Mouse (Mus musculus): ENCODE data around the gene Rabgap1l. TPM values are rescaled to one million over a fixed set of nuclear protein-coding genes. Genes with fewer than 3 reads are reported as not detected.

Rabgap1l gene
- total and polyA plus RNA-seq, 3 experiments, result 19.0 to 68.4 (median 67.6) TPM

DNA sequence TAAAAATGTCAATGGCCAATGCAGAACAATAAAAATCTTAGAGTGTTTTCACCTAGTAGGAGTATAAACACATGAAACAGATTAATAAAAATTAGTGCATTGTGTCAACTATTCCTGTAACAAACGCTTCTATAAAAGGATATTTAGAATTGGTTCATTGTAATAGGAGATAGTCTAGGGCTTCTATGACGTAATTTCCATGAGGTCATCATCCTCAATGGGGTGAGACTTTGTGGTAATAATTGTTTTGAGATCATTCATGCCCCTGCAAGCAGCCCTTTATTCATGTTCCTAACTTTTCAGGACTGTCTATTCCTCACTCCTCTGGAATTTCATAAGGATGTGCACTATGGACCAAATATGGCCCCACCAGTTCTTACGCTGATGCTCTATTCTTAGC lies 495.3 kb downstream of the Rabgap1l start:
- no peak overlapping the region for H3K9ac ChIP-seq (ENCODE audit: low read depth, low read length)
- peaks cover 2% of the 10 kb centered on the region; the same call in 1 of the 2 replicates for H3K36me3 ChIP-seq (ENCODE audit: control insufficient read depth, insufficient read depth, low read length)
- H3K27ac ChIP-seq, result no peak overlapping the region
- 77% methylated on average over 3 of the region's 3 CpGs for WGBS
- no peak overlapping the region for H3K4me3 ChIP-seq
- intact Hi-C loops (cut with DNase I), result no loop called here
- DNase-seq, result no peak
- H3K79me2 ChIP-seq (replicated peaks; ENCODE audit: control insufficient read depth, insufficient read depth, low read length), result no peaks in the 10 kb centered on the region
- TF ChIP-seq POLR2A (IDR thresholded peaks at IDR 0.05; ENCODE audit: insufficient read depth, low read depth, low read length) (no peak), CTCF (IDR thresholded peaks at IDR 0.05) (no peak), EP300 (IDR thresholded peaks at IDR 0.05; ENCODE audit: insufficient read depth, low read depth, low read length) (no peak)
- H3K27me3 ChIP-seq (ENCODE audit: control insufficient read depth, insufficient read depth, low read length), result no peaks in the 10 kb centered on the region
- no peaks in the 10 kb centered on the region for H3K4me1 ChIP-seq (ENCODE audit: control insufficient read depth, insufficient read depth, low read length)

DNA sequence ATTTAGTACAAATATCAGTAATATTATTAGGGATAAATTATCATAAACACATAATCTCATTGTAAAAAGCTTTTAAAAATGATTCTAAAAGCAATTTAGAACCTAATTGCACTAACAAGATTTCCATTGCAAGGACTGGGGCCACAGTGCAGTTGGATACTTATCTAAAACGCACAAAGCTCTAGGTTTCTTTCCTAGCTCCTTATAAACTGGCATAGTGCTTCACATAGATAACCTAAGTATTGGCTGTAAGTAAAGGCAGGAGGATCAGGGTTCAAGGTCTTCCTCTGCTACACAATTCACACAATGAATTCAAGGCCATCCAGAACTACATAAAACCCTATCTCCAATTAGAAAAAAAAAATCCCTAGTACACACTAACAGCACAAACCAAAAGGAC lies 497.7 kb downstream of the Rabgap1l start:
- 85% methylated on average over 1 of the region's 1 CpGs for WGBS
- intact Hi-C loops (cut with DNase I), result no loop called here
- Histone ChIP-seq H3K4me1 (ENCODE audit: control insufficient read depth, insufficient read depth, low read length) (no peaks in the 10 kb centered on the region), H3K4me3 (no peak overlapping the region), H3K27ac (no peak overlapping the region), H3K27me3 (ENCODE audit: control insufficient read depth, insufficient read depth, low read length) (no peaks in the 10 kb centered on the region), H3K9ac (ENCODE audit: low read depth, low read length) (no peak overlapping the region), H3K36me3 (ENCODE audit: control insufficient read depth, insufficient read depth, low read length) (no peaks in the 10 kb centered on the region), H3K79me2 (replicated peaks; ENCODE audit: control insufficient read depth, insufficient read depth, low read length) (no peaks in the 10 kb centered on the region)
- TF ChIP-seq EP300 (IDR thresholded peaks at IDR 0.05; ENCODE audit: insufficient read depth, low read depth, low read length), result no peak
- TF ChIP-seq CTCF (IDR thresholded peaks at IDR 0.05), result no peak
- no peak for TF ChIP-seq POLR2A (IDR thresholded peaks at IDR 0.05; ENCODE audit: insufficient read depth, low read depth, low read length)
- DNase-seq, result no peak

DNA sequence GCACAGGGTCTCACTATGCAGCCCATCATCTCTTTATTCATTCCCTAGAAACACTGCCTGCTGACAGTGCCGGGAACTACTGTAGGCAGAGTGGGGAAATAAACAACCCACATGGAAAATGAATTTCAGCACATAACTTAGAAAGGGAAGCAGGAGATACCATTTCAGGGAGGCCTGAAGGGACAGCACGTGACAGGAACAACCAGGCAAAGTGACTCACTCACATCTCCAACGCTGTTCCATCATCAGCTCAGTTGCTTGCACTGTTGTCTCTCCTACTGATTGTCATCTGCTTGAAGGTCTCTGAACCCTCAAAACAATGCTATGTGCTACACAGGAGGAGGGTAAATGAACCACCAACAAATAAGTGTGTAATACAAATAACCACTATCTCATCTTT lies 499.5 kb downstream of the Rabgap1l start:
- no peaks in the 10 kb centered on the region for H3K27me3 ChIP-seq (ENCODE audit: control insufficient read depth, insufficient read depth, low read length)
- TF ChIP-seq CTCF (IDR thresholded peaks at IDR 0.05), result no peak
- TF ChIP-seq POLR2A (IDR thresholded peaks at IDR 0.05; ENCODE audit: insufficient read depth, low read depth, low read length), result no peak
- no peak for TF ChIP-seq EP300 (IDR thresholded peaks at IDR 0.05; ENCODE audit: insufficient read depth, low read depth, low read length)
- 51% methylated on average over 3 of the region's 3 CpGs for WGBS
- no peaks in the 10 kb centered on the region for H3K4me1 ChIP-seq (ENCODE audit: control insufficient read depth, insufficient read depth, low read length)
- no peak overlapping the region for H3K27ac ChIP-seq
- H3K9ac ChIP-seq (ENCODE audit: low read depth, low read length), result no peak overlapping the region
- H3K36me3 ChIP-seq (ENCODE audit: control insufficient read depth, insufficient read depth, low read length), result no peaks in the 10 kb centered on the region
- intact Hi-C loops (cut with DNase I), result no loop called here
- no peaks in the 10 kb centered on the region for H3K79me2 ChIP-seq (replicated peaks; ENCODE audit: control insufficient read depth, insufficient read depth, low read length)
- no peak overlapping the region for H3K4me3 ChIP-seq
- DNase-seq, result no peak

DNA sequence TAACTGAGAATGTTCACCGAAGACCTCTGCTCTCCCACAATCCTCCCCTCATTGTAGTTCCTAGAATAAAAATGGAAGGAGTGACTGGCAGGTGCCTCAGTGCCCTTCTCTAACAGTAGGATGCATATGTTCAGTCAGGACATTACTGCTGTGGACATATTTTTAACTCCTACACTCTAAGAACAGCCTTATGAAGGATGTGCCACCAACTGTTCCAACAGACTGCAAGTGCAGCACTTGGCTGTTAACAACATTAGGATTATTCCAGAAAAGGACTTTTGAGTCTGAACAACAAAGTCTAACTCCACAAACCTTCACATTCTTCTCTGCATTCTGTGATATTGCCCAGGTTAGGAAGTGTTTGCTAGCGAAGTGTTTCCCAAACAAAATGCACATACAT lies 501.0 kb downstream of the Rabgap1l start:
- TF ChIP-seq POLR2A (IDR thresholded peaks at IDR 0.05; ENCODE audit: insufficient read depth, low read depth, low read length) (no peak), CTCF (IDR thresholded peaks at IDR 0.05) (no peak), EP300 (IDR thresholded peaks at IDR 0.05; ENCODE audit: insufficient read depth, low read depth, low read length) (no peak)
- 86% methylated on average over 2 of the region's 2 CpGs for WGBS
- H3K4me1 ChIP-seq (ENCODE audit: control insufficient read depth, insufficient read depth, low read length), result no peaks in the 10 kb centered on the region
- no peak overlapping the region for H3K9ac ChIP-seq (ENCODE audit: low read depth, low read length)
- H3K27me3 ChIP-seq (ENCODE audit: control insufficient read depth, insufficient read depth, low read length), result no peaks in the 10 kb centered on the region
- no peaks in the 10 kb centered on the region for H3K79me2 ChIP-seq (replicated peaks; ENCODE audit: control insufficient read depth, insufficient read depth, low read length)
- no peak overlapping the region for H3K4me3 ChIP-seq
- H3K27ac ChIP-seq, result no peak overlapping the region
- no peak for DNase-seq
- intact Hi-C loops (cut with DNase I), result no loop called here
- H3K36me3 ChIP-seq (ENCODE audit: control insufficient read depth, insufficient read depth, low read length), result no peaks in the 10 kb centered on the region

DNA sequence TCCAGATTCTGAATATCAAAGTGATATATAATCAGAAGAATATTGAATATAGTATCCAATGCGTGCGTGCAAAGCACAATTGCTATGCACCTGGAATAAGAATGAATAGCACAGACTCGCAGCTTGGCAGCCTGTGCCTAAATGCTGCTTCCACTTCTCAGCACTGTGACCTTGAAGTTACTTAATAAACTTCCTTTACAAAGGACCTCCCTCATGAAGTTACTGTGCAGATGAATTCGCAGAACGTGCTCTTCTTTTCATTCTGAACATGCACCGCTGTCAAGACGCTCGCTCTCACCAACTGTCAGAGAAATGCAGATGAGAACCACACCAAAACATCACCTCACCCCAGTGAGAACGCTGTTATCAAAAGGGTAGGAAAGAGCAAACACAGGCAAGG lies 502.8 kb downstream of the Rabgap1l start:
- Histone ChIP-seq H3K27me3 (ENCODE audit: control insufficient read depth, insufficient read depth, low read length) (no peaks in the 10 kb centered on the region), H3K4me3 (no peak overlapping the region), H3K79me2 (replicated peaks; ENCODE audit: control insufficient read depth, insufficient read depth, low read length) (no peaks in the 10 kb centered on the region), H3K4me1 (ENCODE audit: control insufficient read depth, insufficient read depth, low read length) (no peaks in the 10 kb centered on the region), H3K36me3 (ENCODE audit: control insufficient read depth, insufficient read depth, low read length) (no peaks in the 10 kb centered on the region), H3K9ac (ENCODE audit: low read depth, low read length) (no peak overlapping the region), H3K27ac (no peak overlapping the region)
- 42% methylated on average over 9 of the region's 9 CpGs for WGBS
- intact Hi-C loops (cut with DNase I), result no loop called here
- no peak for TF ChIP-seq EP300 (IDR thresholded peaks at IDR 0.05; ENCODE audit: insufficient read depth, low read depth, low read length)
- no peak for TF ChIP-seq CTCF (IDR thresholded peaks at IDR 0.05)
- TF ChIP-seq POLR2A (IDR thresholded peaks at IDR 0.05; ENCODE audit: insufficient read depth, low read depth, low read length), result no peak
- DNase-seq, result no peak

DNA sequence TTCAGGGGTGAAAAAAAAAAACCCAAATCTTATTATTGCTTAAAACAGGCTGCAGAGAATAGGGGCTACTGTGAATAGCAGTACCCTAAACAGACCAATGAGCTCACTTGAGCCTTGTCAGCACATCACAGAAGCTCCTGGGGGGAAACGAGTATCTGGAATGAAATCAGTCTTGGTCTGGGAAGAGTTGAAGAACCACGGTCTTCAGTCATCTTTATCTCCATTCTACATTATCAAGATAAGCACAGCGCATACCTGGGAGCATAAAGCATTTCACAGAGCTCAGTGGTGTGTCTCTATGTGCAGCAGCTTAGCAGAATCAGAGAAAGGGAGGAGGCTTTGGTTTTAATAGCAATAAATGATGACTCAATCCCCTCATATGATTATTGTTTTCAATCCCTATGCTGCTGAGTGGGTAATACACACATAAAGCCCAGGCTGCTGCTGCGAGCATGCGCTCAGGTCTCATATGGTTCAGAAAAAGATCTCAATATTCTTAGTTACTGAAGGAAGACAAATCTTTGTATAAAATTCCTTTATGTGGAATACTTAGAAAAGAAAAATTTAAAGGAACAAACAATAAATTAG lies 505.9 kb downstream of the Rabgap1l start:
- DNase-seq, result no peak
- no peak overlapping the region for H3K9ac ChIP-seq (ENCODE audit: low read depth, low read length)
- TF ChIP-seq CTCF (IDR thresholded peaks at IDR 0.05), result no peak
- TF ChIP-seq EP300 (IDR thresholded peaks at IDR 0.05; ENCODE audit: insufficient read depth, low read depth, low read length), result no peak
- no peak for TF ChIP-seq POLR2A (IDR thresholded peaks at IDR 0.05; ENCODE audit: insufficient read depth, low read depth, low read length)
- H3K27ac ChIP-seq, result no peak overlapping the region
- no peaks in the 10 kb centered on the region for H3K4me1 ChIP-seq (ENCODE audit: control insufficient read depth, insufficient read depth, low read length)
- 53% methylated on average over 5 of the region's 5 CpGs for WGBS
- no peak overlapping the region for H3K4me3 ChIP-seq
- no peaks in the 10 kb centered on the region for H3K79me2 ChIP-seq (replicated peaks; ENCODE audit: control insufficient read depth, insufficient read depth, low read length)
- H3K27me3 ChIP-seq (ENCODE audit: control insufficient read depth, insufficient read depth, low read length), result no peaks in the 10 kb centered on the region
- H3K36me3 ChIP-seq (ENCODE audit: control insufficient read depth, insufficient read depth, low read length), result no peaks in the 10 kb centered on the region
- intact Hi-C loops (cut with DNase I), result no loop called here
